Mouse (Mus musculus) small intestine, adult 2 months (tissue): ENCODE measurements at regions not wholly inside any gene's neighbourhood (a gene's known extent, or its start where the extent isn't known, plus 50 kb on each side); places are given as distances from the start of the nearest gene placed in this dataset.

Experiments used
- CTCF ChIP-seq: fragments of 200-500 bp; IDR thresholded peaks from 2 replicates; pipeline ENCODE4 v1.5.1; 2012; ENCODE audit warnings: low read depth, mild to moderate bottlenecking, control low read depth, inconsistent platforms, low read length, moderate library complexity, mixed read lengths; ENCODE audit not compliant: insufficient replicate concordance, insufficient read length; ENCODE audit errors: extremely low read depth
- POLR2A ChIP-seq: fragments of 200-500 bp; IDR thresholded peaks from 2 replicates; pipeline ENCODE4 v1.6.1; 2012; ENCODE audit warnings: low read depth, mild to moderate bottlenecking, control low read depth, inconsistent platforms, low read length, moderate library complexity

- no peak for TF ChIP-seq CTCF
- TF ChIP-seq POLR2A = no peak
These were observed 147.6 kb upstream of the 1600014C23Rik start for GRCm38 (mm10) chr17:45881284-45881683.
